Mouse (Mus musculus) lung, adult 2 months (tissue): ENCODE results near the gene Slc35d3.

Experiments used
- CTCF ChIP-seq: fragments of 200-500 bp; IDR thresholded peaks from 2 replicates; pipeline ENCODE4 v1.5.1; 2011; ENCODE audit warnings: mild to moderate bottlenecking, low read length, control low read depth; ENCODE audit not compliant: insufficient read depth
- POLR2A ChIP-seq: fragments of 200-500 bp; IDR thresholded peaks from 2 replicates; pipeline ENCODE4 v1.6.1; 2011; ENCODE audit warnings: low read depth, mild to moderate bottlenecking, control low read depth, low read length, borderline replicate concordance; ENCODE audit errors: extremely low read depth

DNA sequence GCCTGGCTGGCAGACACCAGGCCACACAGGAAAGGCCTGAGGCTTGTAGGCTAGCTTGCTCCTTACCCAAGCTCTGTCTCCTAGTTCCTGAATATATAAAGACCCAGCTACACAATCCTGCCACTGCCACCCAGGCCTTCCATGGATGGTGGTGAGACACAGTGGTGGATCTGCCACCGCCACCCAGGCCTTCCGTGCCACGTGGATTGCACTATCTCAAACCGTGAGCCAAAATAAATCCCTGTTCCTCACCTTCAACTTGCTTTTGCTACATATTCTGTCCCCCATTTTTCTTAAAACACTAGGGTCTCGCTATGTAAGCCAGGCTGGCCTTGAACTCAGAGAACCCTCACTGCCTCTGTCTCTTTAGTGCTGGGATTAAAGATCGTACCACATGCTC, 17.0 kb downstream of the Slc35d3 start:
- TF ChIP-seq CTCF (no peak), POLR2A (no peak)
